Mouse (Mus musculus) thymus, postnatal 36 days (tissue): ENCODE results near the gene Sox6.

Experiments used
- DNase-seq, 2 experiments: peaks; one replicate each; pipeline ENCODE4 v3.0.0; 2022; ENCODE audit warnings: mixed read lengths in 2 of 2

The Sox6 gene

GRCm38 (mm10) chr7:115545585-115546374 lies 492.8 kb downstream of the Sox6 start:
- DNase-seq: no peak

GRCm38 (mm10) chr7:115543596-115543995 lies 495.0 kb downstream of the Sox6 start:
- DNase-seq: no peak

- DNase-seq: no peak
Measured at GRCm38 (mm10) chr7:115540261-115540660, 498.3 kb downstream of the Sox6 start.

- peak; percentile 14 to 16 for DNase-seq
Measured at GRCm38 (mm10) chr7:115539003-115539402, 499.6 kb downstream of the Sox6 start.

GRCm38 (mm10) chr7:115537636-115538035 lies 501.0 kb downstream of the Sox6 start:
- no peak for DNase-seq

- no peak for DNase-seq
Measured at GRCm38 (mm10) chr7:115536521-115536920, 502.1 kb downstream of the Sox6 start.

- no peak for DNase-seq
Measured at GRCm38 (mm10) chr7:115531875-115532274, 506.7 kb downstream of the Sox6 start.

- DNase-seq: no peak
Measured at GRCm38 (mm10) chr7:115531217-115531616, 507.4 kb downstream of the Sox6 start.

- DNase-seq: no peak
Measured at GRCm38 (mm10) chr7:115517701-115518100, 520.9 kb downstream of the Sox6 start.

GRCm38 (mm10) chr7:115513681-115514080 lies 524.9 kb downstream of the Sox6 start:
- DNase-seq: no peak

- DNase-seq: no peak
Measured at GRCm38 (mm10) chr7:115511777-115512176, 526.8 kb downstream of the Sox6 start.

- DNase-seq: no peak
Measured at GRCm38 (mm10) chr7:115511091-115511490, 527.5 kb downstream of the Sox6 start.

GRCm38 (mm10) chr7:115510045-115510444 lies 528.6 kb downstream of the Sox6 start:
- DNase-seq: no peak

GRCm38 (mm10) chr7:115506385-115506784 lies 532.2 kb downstream of the Sox6 start:
- no peak for DNase-seq

- DNase-seq: no peak
Measured at GRCm38 (mm10) chr7:115501497-115501896, 537.1 kb downstream of the Sox6 start.

GRCm38 (mm10) chr7:115500825-115501224 lies 537.8 kb downstream of the Sox6 start:
- no peak for DNase-seq

- DNase-seq: no peak
Measured at GRCm38 (mm10) chr7:115500170-115500569, 538.4 kb downstream of the Sox6 start.

- DNase-seq: no peak
Measured at GRCm38 (mm10) chr7:115491721-115492120, 546.9 kb downstream of the Sox6 start.

- DNase-seq: peak; percentile 37 to 42
Measured at GRCm38 (mm10) chr7:115489608-115490007, 549.0 kb downstream of the Sox6 start.

GRCm38 (mm10) chr7:115486431-115486830 lies 552.2 kb downstream of the Sox6 start:
- DNase-seq: no peak

GRCm38 (mm10) chr7:115485664-115486409 lies 552.8 kb downstream of the Sox6 start:
- no peak for DNase-seq

GRCm38 (mm10) chr7:115477763-115478162 lies 560.8 kb downstream of the Sox6 start:
- DNase-seq: no peak

GRCm38 (mm10) chr7:115476881-115477665 lies 561.5 kb downstream of the Sox6 start:
- DNase-seq: no peak
